Mouse (Mus musculus): ENCODE data around the gene Emc8. TPM values are rescaled to one million over a fixed set of nuclear protein-coding genes. Genes with fewer than 3 reads are reported as not detected.
"Not testable (repeated sequence)": the region's sequence is repeated elsewhere in the genome, so short reads cannot be mapped to it uniquely, and the experiment has no call there.

Gene Emc8
- total and polyA plus RNA-seq, 2 experiments from 2014 or later = 43.2 to 91.6 TPM

- TF ChIP-seq CTCF (IDR thresholded peaks at IDR 0.05) = peak; percentile 70
- H3K27me3 ChIP-seq (ENCODE audit: insufficient read depth, low read length) = no peaks in the 10 kb centered on the region
- H3K9ac ChIP-seq (replicated peaks; ENCODE audit: low read length, poor library complexity, severe bottlenecking) = no peak overlapping the region
- no peak overlapping the region for H3K4me2 ChIP-seq (ENCODE audit: low read depth, low read length, poor library complexity, severe bottlenecking)
- no peaks in the 10 kb centered on the region for H3K4me1 ChIP-seq (ENCODE audit: insufficient read depth, low read length)
- no peak overlapping the region for H3K27ac ChIP-seq (ENCODE audit: low read depth, low read length)
- WGBS = 19% methylated on average over 10 of the region's 10 CpGs
- peak; percentile 61 for DNase-seq (ENCODE audit: low spot score)
- ATAC-seq (ENCODE audit: low FRiP score) = no peak
- H3K4me3 ChIP-seq (ENCODE audit: low read depth, low read length) = no peak overlapping the region
- no peaks in the 10 kb centered on the region for H3K36me3 ChIP-seq (ENCODE audit: insufficient read depth, low read length)
- H3K9me3 ChIP-seq (ENCODE audit: low read length) = no peaks in the 10 kb centered on the region
Observed at GRCm38 (mm10) chr8:120683602-120684001, 15.2 kb upstream of the Emc8 start.

GRCm38 (mm10) chr8:120681113-120681512 lies 12.7 kb upstream of the Emc8 start:
- DNase-seq (ENCODE audit: low spot score) = no peak
- Histone ChIP-seq H3K36me3 (ENCODE audit: insufficient read depth, low read length) (no peaks in the 10 kb centered on the region), H3K4me3 (ENCODE audit: low read depth, low read length) (no peak overlapping the region), H3K27ac (ENCODE audit: low read depth, low read length) (no peak overlapping the region), H3K4me2 (ENCODE audit: low read depth, low read length, poor library complexity, severe bottlenecking) (no peak overlapping the region), H3K9ac (replicated peaks; ENCODE audit: low read length, poor library complexity, severe bottlenecking) (no peak overlapping the region), H3K27me3 (ENCODE audit: insufficient read depth, low read length) (no peaks in the 10 kb centered on the region), H3K4me1 (ENCODE audit: insufficient read depth, low read length) (no peaks in the 10 kb centered on the region), H3K9me3 (ENCODE audit: low read length) (no peaks in the 10 kb centered on the region)
- ATAC-seq (ENCODE audit: low FRiP score) = no peak
- no peak for TF ChIP-seq CTCF (IDR thresholded peaks at IDR 0.05)
- 75% methylated on average over 10 of the region's 10 CpGs for WGBS

GRCm38 (mm10) chr8:120680405-120680804 lies 12.0 kb upstream of the Emc8 start:
- ATAC-seq (ENCODE audit: low FRiP score); H3K4me2 ChIP-seq (ENCODE audit: low read depth, low read length, poor library complexity, severe bottlenecking): not testable (repeated sequence)
- 62% methylated on average over 7 of the region's 7 CpGs for WGBS

GRCm38 (mm10) chr8:120679629-120680387 lies 11.4 kb upstream of the Emc8 start:
- H3K4me2 ChIP-seq (ENCODE audit: low read depth, low read length, poor library complexity, severe bottlenecking) = no peak overlapping the region
- 82% methylated on average over 11 of the region's 11 CpGs for WGBS
- H3K27me3 ChIP-seq (ENCODE audit: insufficient read depth, low read length) = no peaks in the 10 kb centered on the region
- ATAC-seq (ENCODE audit: low FRiP score) (no peak), DNase-seq (ENCODE audit: low spot score) (no peak)
- 0 out of 2 replicates have a peak, but pooled peaks cover 3% of the 10 kb centered on the region for H3K36me3 ChIP-seq (ENCODE audit: insufficient read depth, low read length)
- H3K4me1 ChIP-seq (ENCODE audit: insufficient read depth, low read length) = no peaks in the 10 kb centered on the region
- no peak for TF ChIP-seq CTCF (IDR thresholded peaks at IDR 0.05)
- H3K9me3 ChIP-seq (ENCODE audit: low read length) = no peaks in the 10 kb centered on the region
- H3K4me3 ChIP-seq (ENCODE audit: low read depth, low read length) = no peak overlapping the region
- H3K27ac ChIP-seq (ENCODE audit: low read depth, low read length) = no peak overlapping the region
- H3K9ac ChIP-seq (replicated peaks; ENCODE audit: low read length, poor library complexity, severe bottlenecking) = no peak overlapping the region

More at GRCm38 (mm10) chr8:120680405-120680804, 12.0 kb upstream of the Emc8 start:
- peak; percentile 77 for TF ChIP-seq CTCF (IDR thresholded peaks at IDR 0.05)
- H3K36me3 ChIP-seq (ENCODE audit: insufficient read depth, low read length); H3K4me3 ChIP-seq (ENCODE audit: low read depth, low read length); H3K27ac ChIP-seq (ENCODE audit: low read depth, low read length); H3K4me1 ChIP-seq (ENCODE audit: insufficient read depth, low read length); H3K9ac ChIP-seq (replicated peaks; ENCODE audit: low read length, poor library complexity, severe bottlenecking); H3K9me3 ChIP-seq (ENCODE audit: low read length); H3K27me3 ChIP-seq (ENCODE audit: insufficient read depth, low read length): not testable (repeated sequence)
- peak; percentile 55 for DNase-seq (ENCODE audit: low spot score)

- whole genome bisulfite sequencing = 18% methylated on average over 10 of the region's 10 CpGs
Observed at GRCm38 (mm10) chr8:120678447-120678846, 10.1 kb upstream of the Emc8 start.

GRCm38 (mm10) chr8:120675718-120676117 lies 7.3 kb upstream of the Emc8 start:
- no peaks in the 10 kb centered on the region for H3K4me1 ChIP-seq (ENCODE audit: insufficient read depth, low read length)
- H3K9ac ChIP-seq (replicated peaks; ENCODE audit: low read length, poor library complexity, severe bottlenecking) = no peak overlapping the region
- H3K9me3 ChIP-seq (ENCODE audit: low read length) = no peaks in the 10 kb centered on the region
- WGBS = 71% methylated on average over 8 of the region's 8 CpGs
- no peak overlapping the region for H3K4me3 ChIP-seq (ENCODE audit: low read depth, low read length)
- H3K27ac ChIP-seq (ENCODE audit: low read depth, low read length) = no peak overlapping the region
- TF ChIP-seq CTCF (IDR thresholded peaks at IDR 0.05) = peak; percentile 56
- peaks cover 34% of the 10 kb centered on the region for H3K36me3 ChIP-seq (ENCODE audit: insufficient read depth, low read length)
- H3K4me2 ChIP-seq (ENCODE audit: low read depth, low read length, poor library complexity, severe bottlenecking) = no peak overlapping the region
- H3K27me3 ChIP-seq (ENCODE audit: insufficient read depth, low read length) = no peaks in the 10 kb centered on the region
- ATAC-seq (ENCODE audit: low FRiP score) (no peak), DNase-seq (ENCODE audit: low spot score) (no peak)

More at GRCm38 (mm10) chr8:120678447-120678846, 10.1 kb upstream of the Emc8 start:
- Histone ChIP-seq H3K27ac (ENCODE audit: low read depth, low read length) (no peak overlapping the region), H3K9ac (replicated peaks; ENCODE audit: low read length, poor library complexity, severe bottlenecking) (no peak overlapping the region), H3K4me2 (ENCODE audit: low read depth, low read length, poor library complexity, severe bottlenecking) (no peak overlapping the region), H3K27me3 (ENCODE audit: insufficient read depth, low read length) (no peaks in the 10 kb centered on the region), H3K4me3 (ENCODE audit: low read depth, low read length) (no peak overlapping the region), H3K36me3 (ENCODE audit: insufficient read depth, low read length) (peaks cover 11% of the 10 kb centered on the region; the same call in 1 of the 2 replicates), H3K4me1 (ENCODE audit: insufficient read depth, low read length) (no peaks in the 10 kb centered on the region), H3K9me3 (ENCODE audit: low read length) (no peaks in the 10 kb centered on the region)
- peak; percentile 92 for DNase-seq (ENCODE audit: low spot score)
- TF ChIP-seq CTCF (IDR thresholded peaks at IDR 0.05) = peak; percentile 96
- no peak; the same call in 1 of the 2 replicates for ATAC-seq (ENCODE audit: low FRiP score)
